Mouse (Mus musculus) C2C12 (cell line): Measurements from ENCODE around the gene Ngf.

ENCODE experiments used
- CTCF ChIP-seq: IDR thresholded peaks from one replicate; pipeline ENCODE4 v1.5.1; 2011; ENCODE audit not compliant: control insufficient read depth, insufficient read depth, insufficient read length
- FOSL1 ChIP-seq: IDR thresholded peaks from one replicate; pipeline ENCODE4 v1.8.0; 2011; ENCODE audit warnings: mild to moderate bottlenecking, low read length; ENCODE audit not compliant: poor library complexity, insufficient read depth, severe bottlenecking
- MAX ChIP-seq: IDR thresholded peaks from one replicate; pipeline ENCODE4 v1.6.1; 2011; ENCODE audit warnings: mild to moderate bottlenecking, control low read depth
- MYOD1 ChIP-seq: IDR thresholded peaks from one replicate; pipeline ENCODE4 v1.6.1; 2011; ENCODE audit warnings: low read depth; ENCODE audit not compliant: control insufficient read depth, insufficient read length
- USF1 ChIP-seq: IDR thresholded peaks from one replicate; pipeline ENCODE4 v1.6.1; 2011; ENCODE audit warnings: low read depth, mild to moderate bottlenecking, control low read depth, moderate library complexity

- TF ChIP-seq CTCF (no peak), MYOD1 (no peak), USF1 (no peak), FOSL1 (no peak), MAX (no peak)
These were observed 39.9 kb downstream of the Ngf start for GRCm38 (mm10) chr3:102509601-102510000.
